Mouse (Mus musculus) inflammation-experienced regulatory T-cells (primary cell): ENCODE data around the gene Sh3d19. TPM values are rescaled to one million over a fixed set of nuclear protein-coding genes. Genes with fewer than 3 reads are reported as not detected.

ENCODE experiments used
- polyA plus RNA-seq, 2 experiments: library from polyadenylated mRNA; unstranded; fragments of 100-300 nt; shearing (Covaris generic); gene quantifications; one replicate each; pipeline ENCODE4 v1.2.1; 2017

Gene Sh3d19
- 1 to 10 TPM; 2.8 TPM for polyA plus RNA-seq

DNA sequence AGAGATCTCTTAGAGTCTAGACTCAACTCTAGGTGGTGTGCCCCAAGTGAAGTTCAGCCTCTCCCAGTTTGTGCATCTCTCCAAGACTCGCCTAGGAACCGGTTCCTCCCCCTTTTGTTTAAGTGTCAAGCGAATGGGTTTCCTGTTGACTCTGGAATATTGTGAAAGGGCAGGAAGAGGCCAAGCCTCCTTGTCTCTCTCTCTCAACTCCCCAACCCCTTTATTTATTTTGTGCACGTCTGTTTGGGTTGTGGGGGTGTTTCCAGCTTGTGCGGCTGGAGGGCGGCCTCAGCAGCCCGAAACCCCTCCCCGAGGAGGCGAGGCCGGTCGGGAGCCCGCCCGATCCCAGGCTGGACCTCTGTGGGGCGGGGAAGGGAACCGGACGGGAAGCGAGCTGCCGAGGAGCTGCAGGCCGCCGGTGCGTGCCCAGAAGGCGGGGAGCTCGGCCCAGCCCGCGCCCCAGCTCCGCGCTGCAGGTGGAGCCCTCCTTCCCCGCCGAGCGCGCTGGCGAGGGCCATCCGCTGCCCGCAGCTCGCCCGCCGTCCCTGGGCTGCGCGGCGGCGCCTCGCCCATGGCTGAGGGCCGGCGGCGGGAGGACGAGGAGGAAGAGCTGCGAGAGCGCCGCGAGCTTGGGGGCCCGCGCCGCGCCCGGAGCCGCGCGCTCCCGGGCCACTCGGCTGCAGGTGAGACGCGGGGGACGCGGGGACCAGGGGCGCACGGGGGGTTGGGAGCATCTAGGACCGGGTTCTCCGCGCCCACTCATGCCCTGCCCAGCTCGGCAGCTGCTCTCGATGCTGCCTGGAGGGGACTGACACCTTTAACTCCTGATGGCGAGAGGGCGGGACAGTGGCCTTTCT lies at the start of gene Sh3d19:
Gene Sh3d19, plus strand, starts transcription at position 368 of the 857 bp plus-strand sequence.

DNA sequence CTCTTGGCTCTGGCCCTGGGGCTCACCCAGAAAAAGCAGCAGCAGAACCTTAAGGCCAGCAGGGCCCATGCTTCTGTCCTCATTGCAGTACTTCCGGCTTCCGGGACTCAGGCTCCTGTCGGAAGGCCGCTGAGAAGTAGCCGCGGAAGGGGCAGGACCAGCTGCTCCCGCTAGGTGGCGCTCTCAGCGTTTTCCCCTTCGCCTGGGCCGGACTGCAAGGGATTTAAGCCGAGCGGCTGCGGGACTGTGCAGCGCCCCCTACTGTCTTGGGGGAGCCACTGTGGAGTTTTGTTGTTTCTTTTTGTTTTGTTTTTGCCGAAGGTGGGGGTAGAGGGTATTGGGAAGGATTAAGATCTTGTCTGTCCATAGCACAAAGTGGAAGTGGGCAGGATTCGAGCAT lies 31.5 kb downstream of the Sh3d19 start, which contains the start of gene Prss48:
Gene Prss48, minus strand, starts transcription at position 69 of the 400 bp plus-strand sequence.

DNA sequence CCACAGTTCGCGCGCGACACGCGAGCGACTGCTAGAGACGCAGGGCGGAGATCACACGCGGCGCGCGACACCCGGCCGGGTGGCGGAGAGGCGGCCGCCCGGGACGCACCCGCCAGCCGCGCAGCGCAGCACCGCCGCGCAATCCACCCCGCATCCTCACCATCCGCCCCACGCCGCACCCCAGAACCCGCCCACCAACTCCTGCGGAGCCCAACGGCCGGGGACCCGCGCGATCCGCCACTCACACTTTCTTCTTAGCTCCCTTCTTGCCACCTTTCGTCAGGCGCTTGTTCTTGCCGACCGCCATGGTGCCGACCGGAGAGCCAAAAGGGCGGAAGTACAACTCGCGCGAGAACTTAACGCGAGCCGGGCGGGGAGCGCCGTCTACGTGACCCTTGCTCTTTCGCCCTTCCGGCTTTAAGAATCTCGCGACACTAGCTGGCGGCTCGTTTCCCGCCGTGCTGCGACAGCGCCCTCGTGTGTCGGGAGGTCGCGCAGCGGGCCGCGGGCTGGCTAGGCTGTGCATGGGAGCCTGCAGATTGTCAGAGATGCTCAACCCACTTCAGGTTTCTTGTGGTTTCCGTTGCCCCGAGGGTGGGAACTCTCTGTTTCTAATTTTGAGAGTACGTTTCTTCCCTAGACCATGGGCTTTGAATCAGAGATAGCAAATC lies 171.5 kb downstream of the Sh3d19 start, which contains the start of gene Rps3a1:
Gene Rps3a1, minus strand, starts transcription at position 440 of the 671 bp plus-strand sequence.

Other genes with a start within 250 kb of the Sh3d19 start
- gene Fam160a1, start 153.8 kb upstream of the Sh3d19 start, polyA plus RNA-seq, result 1 to 10 TPM in 1 of 2 experiments, under 1 TPM in 1; 0.73 to 8.6 TPM
- 1 to 10 TPM; 1.2 to 3.6 TPM for gene Glt28d2, start 83.6 kb upstream of the Sh3d19 start, polyA plus RNA-seq
- 10 to 100 TPM in 1 of 2 experiments, 1 to 10 TPM in 1; 1.0 to 14.2 TPM for gene Gm37240, start 83.6 kb upstream of the Sh3d19 start, polyA plus RNA-seq
- not detected for gene Prss48, start 31.4 kb downstream of the Sh3d19 start, polyA plus RNA-seq
- gene Rps3a1, start 171.6 kb downstream of the Sh3d19 start, polyA plus RNA-seq, result 1,000 to 10,000 TPM in 1 of 2 experiments, 100 to 1,000 TPM in 1; 908 to 1,661 TPM